Mouse (Mus musculus) heart, postnatal 36 days (tissue): ENCODE results near the gene Taf1d. TPM values are rescaled to one million over a fixed set of nuclear protein-coding genes. Genes with fewer than 3 reads are reported as not detected.

Experiments
- microRNA-seq, 2 experiments: library from miRNA; unstranded; fragments of <30 nt; microRNA quantifications; one replicate each; pipeline ENCODE4 v1.2.0; 2021; ENCODE audit warnings: borderline number of aligned reads in 2 of 2
- total RNA-seq, 2 experiments: library from RNA; stranded (reverse); gene quantifications; 2 replicates each; pipeline ENCODE4 v1.2.3; 2021

Gene Taf1d
- total RNA-seq, 2 experiments from 2014 or later: 26.0 to 29.1 TPM

Small RNAs within 50 kb of the gene (microRNA-seq; reads per million reads assigned to microRNA genes)
- gene Gm49349: 0 reads per million in 2 experiments
- 0 reads per million in 2 experiments for gene mmu-mir-7650

Other genes starting within 250 kb of the Taf1d start
- gene Hephl1, start 194.1 kb upstream of the Taf1d start, total RNA-seq: under 1 TPM; 0.08 to 0.16 TPM
- under 1 TPM; 0.19 to 0.38 TPM for gene Vstm5, start 67.2 kb upstream of the Taf1d start, total RNA-seq
- 10 to 100 TPM; 15.0 to 17.9 TPM for gene Med17, start 26.3 kb upstream of the Taf1d start, total RNA-seq
- 1 to 10 TPM; 6.1 to 6.5 TPM for gene 4931406C07Rik, start 234 bp downstream of the Taf1d start, total RNA-seq
- gene Cep295, start 51.6 kb downstream of the Taf1d start, total RNA-seq: 1 to 10 TPM; 5.7 to 7.5 TPM
- gene Smco4, start 187.2 kb downstream of the Taf1d start, total RNA-seq: 10 to 100 TPM; 22.2 to 24.0 TPM